ENCODE assay signal across 8 mouse cellular contexts in genomic region chr15:89179630-89179964, GRCm38 (mm10). TPM values are rescaled to one million over a fixed set of nuclear protein-coding genes. Genes with fewer than 3 reads are reported as not detected.
A peak's percentile ranks its signal among the peaks of the same experiment; 100 is the strongest.
DNase-seq lines count a peak whose midpoint lies in the region; ATAC-seq and TF ChIP-seq lines count a peak whose summit lies in the region.

No protein-coding gene starts in this region.

- peak overlapping the region; percentile 95 for H3K27ac ChIP-seq in testis, adult 2 months (ENCODE audit: control insufficient read depth, insufficient read depth, low read depth, low read length)
- peak overlapping the region; percentile 94 for H3K27ac ChIP-seq in limb, embryonic 15.5 days
- H3K27ac ChIP-seq in stomach, postnatal 0 days (replicated peaks) = peak overlapping the region; percentile 95

- no peak for TF ChIP-seq POLR2A in testis, adult 2 months (IDR thresholded peaks at IDR 0.05; ENCODE audit: control insufficient read depth, low read depth, low read length)

- H3K9me3 ChIP-seq in limb, embryonic 15.5 days = no peaks in the 10 kb centered on the region
- H3K9me3 ChIP-seq in stomach, postnatal 0 days (ENCODE audit: control insufficient read depth, low read length) = no peaks in the 10 kb centered on the region

- peak overlapping the region; percentile 99 for H3K4me3 ChIP-seq in testis, adult 2 months (ENCODE audit: control insufficient read depth, low read depth, low read length)
- H3K4me3 ChIP-seq in limb, embryonic 15.5 days = peak overlapping the region; percentile 83
- peak overlapping the region; percentile 88 for H3K4me3 ChIP-seq in stomach, postnatal 0 days (ENCODE audit: low read depth, low read length)

- WGBS in limb, embryonic 15.5 days = under 1% methylated on average over 6 of the region's 6 CpGs
- 2% methylated on average over 6 of the region's 6 CpGs for WGBS in stomach, postnatal 0 days

- H3K27me3 ChIP-seq in testis, adult 2 months (ENCODE audit: control insufficient read depth, insufficient read depth, low read length) = no peaks in the 10 kb centered on the region
- H3K27me3 ChIP-seq in limb, embryonic 15.5 days = no peaks in the 10 kb centered on the region
- H3K27me3 ChIP-seq in stomach, postnatal 0 days (ENCODE audit: control insufficient read depth, insufficient read depth, low read length) = no peaks in the 10 kb centered on the region

- no peak for TF ChIP-seq EP300 in stomach, postnatal 0 days (optimal IDR thresholded peaks at IDR 0.05)

- no peak for ATAC-seq in limb, embryonic 15.5 days (ENCODE audit: insufficient number of reproducible peaks, low FRiP score, low TSS enrichment, low read depth)
- ATAC-seq in stomach, postnatal 0 days (ENCODE audit: low FRiP score, low TSS enrichment) = no peak

- peak overlapping the region; percentile 71 for H3K4me2 ChIP-seq in limb, embryonic 15.5 days
- peak overlapping the region; percentile 83 for H3K4me2 ChIP-seq in stomach, postnatal 0 days (replicated peaks; ENCODE audit: low read depth)

- TF ChIP-seq CTCF in testis, adult 2 months (IDR thresholded peaks at IDR 0.05; ENCODE audit: control insufficient read depth, insufficient read depth, insufficient replicate concordance, low read depth, low read length) = no peak
- no peak for TF ChIP-seq CTCF in stomach, postnatal 0 days (IDR thresholded peaks at IDR 0.05; ENCODE audit: low read depth)

- H3K9ac ChIP-seq in limb, embryonic 15.5 days = peak overlapping the region; percentile 85
- H3K9ac ChIP-seq in stomach, postnatal 0 days (ENCODE audit: low read length) = peak overlapping the region; percentile 87

- H3K36me3 ChIP-seq in testis, adult 2 months (ENCODE audit: control insufficient read depth, insufficient read depth, low read length) = no peaks in the 10 kb centered on the region
- no peaks in the 10 kb centered on the region for H3K36me3 ChIP-seq in limb, embryonic 15.5 days
- H3K36me3 ChIP-seq in stomach, postnatal 0 days (ENCODE audit: control insufficient read depth, insufficient read depth, low read length) = no peaks in the 10 kb centered on the region

- DNase-seq in embryo, embryonic 10.5 days (ENCODE audit: low spot score) = peak; percentile 37
- DNase-seq in embryo, embryonic 10 days (ENCODE audit: low spot score) = no peak
- DNase-seq in testis, postnatal 10 days (ENCODE audit: low spot score) = no peak
- no peak for DNase-seq in stomach, postnatal 0 days (ENCODE audit: low spot score)
- DNase-seq in layer of hippocampus, postnatal 14 days (ENCODE audit: low spot score in 2 of 2) = no peak
- no peak for DNase-seq in kidney, adult 9 months

- peaks cover 40% of the 10 kb centered on the region for H3K4me1 ChIP-seq in testis, adult 2 months (ENCODE audit: control insufficient read depth, insufficient read depth, low read length)
- peaks cover 71% of the 10 kb centered on the region for H3K4me1 ChIP-seq in limb, embryonic 15.5 days
- H3K4me1 ChIP-seq in stomach, postnatal 0 days (replicated peaks; ENCODE audit: control insufficient read depth, insufficient read depth) = peaks cover 26% of the 10 kb centered on the region

RNA-seq across cellular contexts. Expression of gene Plxnb2, which starts 1.0 kb away (rescaled TPM):
- polyA plus RNA-seq in testis, adult 2 months (2012; rRNA removed) = 91.0 and 107 TPM in 2 replicates
- 144 and 149 TPM in 2 replicates for polyA plus RNA-seq in limb, embryonic 15.5 days (2015; fragmentation: Nextera tagmentation; extraction: Ambion mirVana)
- polyA plus RNA-seq in stomach, postnatal 0 days (2015; fragmentation: Nextera tagmentation; extraction: Ambion mirVana) = 75.2 and 85.9 TPM in 2 replicates
- total RNA-seq in layer of hippocampus, postnatal 14 days (2021) = 10 to 100 TPM; 60.1 to 74.0 TPM

RNA-seq across cellular contexts. Expression of gene Dennd6b, which starts 16.7 kb away (rescaled TPM):
- polyA plus RNA-seq in testis, adult 2 months (2012; rRNA removed) = 55.5 and 58.5 TPM in 2 replicates
- polyA plus RNA-seq in limb, embryonic 15.5 days (2015; fragmentation: Nextera tagmentation; extraction: Ambion mirVana) = 12.4 and 13.0 TPM in 2 replicates
- 4.1 and 5.3 TPM in 2 replicates for polyA plus RNA-seq in stomach, postnatal 0 days (2015; fragmentation: Nextera tagmentation; extraction: Ambion mirVana)
- 10 to 100 TPM; 29.9 to 35.5 TPM for total RNA-seq in layer of hippocampus, postnatal 14 days (2021)

RNA-seq across cellular contexts. Expression of gene Mapk11, which starts 30.2 kb away (rescaled TPM):
- 2.0 and 2.6 TPM in 2 replicates for polyA plus RNA-seq in testis, adult 2 months (2012; rRNA removed)
- polyA plus RNA-seq in limb, embryonic 15.5 days (2015; fragmentation: Nextera tagmentation; extraction: Ambion mirVana) = 7.8 and 8.3 TPM in 2 replicates
- polyA plus RNA-seq in stomach, postnatal 0 days (2015; fragmentation: Nextera tagmentation; extraction: Ambion mirVana) = 1.8 and 2.1 TPM in 2 replicates
- 10 to 100 TPM; 23.2 to 24.9 TPM for total RNA-seq in layer of hippocampus, postnatal 14 days (2021)

RNA-seq across cellular contexts. Expression of gene Ppp6r2, which starts 31.8 kb away (rescaled TPM):
- polyA plus RNA-seq in testis, adult 2 months (2012; rRNA removed) = 49.8 and 59.3 TPM in 2 replicates
- polyA plus RNA-seq in limb, embryonic 15.5 days (2015; fragmentation: Nextera tagmentation; extraction: Ambion mirVana) = 24.5 and 25.0 TPM in 2 replicates
- polyA plus RNA-seq in stomach, postnatal 0 days (2015; fragmentation: Nextera tagmentation; extraction: Ambion mirVana) = 16.2 and 17.2 TPM in 2 replicates
- 100 to 1,000 TPM; 157 to 167 TPM for total RNA-seq in layer of hippocampus, postnatal 14 days (2021)

RNA-seq across cellular contexts. Expression of gene Mapk12, which starts 39.1 kb away (rescaled TPM):
- 0.79 and 1.0 TPM in 2 replicates for polyA plus RNA-seq in testis, adult 2 months (2012; rRNA removed)
- polyA plus RNA-seq in limb, embryonic 15.5 days (2015; fragmentation: Nextera tagmentation; extraction: Ambion mirVana) = 7.1 and 15.4 TPM in 2 replicates
- polyA plus RNA-seq in stomach, postnatal 0 days (2015; fragmentation: Nextera tagmentation; extraction: Ambion mirVana) = 3.1 and 3.2 TPM in 2 replicates
- 1 to 10 TPM; 3.5 to 5.4 TPM for total RNA-seq in layer of hippocampus, postnatal 14 days (2021)
